Mouse (Mus musculus): ENCODE data around the gene Kiss1r. TPM values are rescaled to one million over a fixed set of nuclear protein-coding genes. Genes with fewer than 3 reads are reported as not detected.
"Not testable (repeated sequence)": the region's sequence is repeated elsewhere in the genome, so short reads cannot be mapped to it uniquely, and the experiment has no call there.

Kiss1r gene
- total RNA-seq, 2 experiments from 2014 or later = not detected

DNA sequence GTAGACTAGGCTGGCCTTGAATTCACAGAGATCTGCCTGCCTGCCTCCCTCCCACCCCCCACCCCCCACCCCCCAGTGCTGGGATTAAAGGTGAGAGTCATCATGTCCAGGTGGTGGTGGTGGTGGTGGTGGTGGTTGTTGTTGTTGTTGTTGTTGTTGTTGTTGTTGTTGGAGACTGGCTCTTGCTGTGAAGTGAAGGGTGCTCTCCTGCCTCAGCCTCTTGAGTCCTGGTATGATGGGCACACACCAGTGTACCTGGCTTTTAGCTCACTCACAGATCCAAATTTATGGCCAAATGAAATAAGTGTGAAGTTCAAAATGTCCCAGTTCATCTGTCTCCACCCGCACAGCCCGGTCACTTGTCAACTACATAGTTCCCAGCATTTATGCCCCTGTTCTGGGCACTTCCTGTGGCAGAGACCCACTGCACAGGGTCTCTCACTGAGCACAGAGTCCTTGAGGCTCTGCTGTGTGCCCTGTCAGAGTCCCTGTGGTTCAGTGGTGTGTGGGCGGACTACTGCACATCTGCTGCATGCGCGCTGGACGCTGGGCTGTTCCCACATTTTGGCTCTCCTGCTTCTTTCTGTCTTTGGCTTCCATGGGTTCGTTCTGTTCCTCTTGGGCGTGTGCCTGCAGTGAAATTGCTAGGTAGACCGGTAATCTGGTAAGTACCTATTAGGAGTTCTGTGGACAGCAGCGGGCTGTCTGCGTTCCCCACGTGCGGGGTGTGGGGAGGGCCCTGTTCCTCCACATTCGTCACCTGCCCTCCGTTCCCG is 18.2 kb downstream of the Kiss1r start:
- no peak for ATAC-seq (replicated peaks; ENCODE audit: low FRiP score, poor library complexity, severe bottlenecking)

- ATAC-seq (replicated peaks; ENCODE audit: low FRiP score, poor library complexity, severe bottlenecking) = peak; percentile 22
Observed at GRCm38 (mm10) chr10:79936284-79936910, 19.6 kb downstream of the Kiss1r start.

GRCm38 (mm10) chr10:79936911-79937441 is 20.2 kb downstream of the Kiss1r start:
- ATAC-seq (replicated peaks; ENCODE audit: low FRiP score, poor library complexity, severe bottlenecking) = peak; percentile 82

DNA sequence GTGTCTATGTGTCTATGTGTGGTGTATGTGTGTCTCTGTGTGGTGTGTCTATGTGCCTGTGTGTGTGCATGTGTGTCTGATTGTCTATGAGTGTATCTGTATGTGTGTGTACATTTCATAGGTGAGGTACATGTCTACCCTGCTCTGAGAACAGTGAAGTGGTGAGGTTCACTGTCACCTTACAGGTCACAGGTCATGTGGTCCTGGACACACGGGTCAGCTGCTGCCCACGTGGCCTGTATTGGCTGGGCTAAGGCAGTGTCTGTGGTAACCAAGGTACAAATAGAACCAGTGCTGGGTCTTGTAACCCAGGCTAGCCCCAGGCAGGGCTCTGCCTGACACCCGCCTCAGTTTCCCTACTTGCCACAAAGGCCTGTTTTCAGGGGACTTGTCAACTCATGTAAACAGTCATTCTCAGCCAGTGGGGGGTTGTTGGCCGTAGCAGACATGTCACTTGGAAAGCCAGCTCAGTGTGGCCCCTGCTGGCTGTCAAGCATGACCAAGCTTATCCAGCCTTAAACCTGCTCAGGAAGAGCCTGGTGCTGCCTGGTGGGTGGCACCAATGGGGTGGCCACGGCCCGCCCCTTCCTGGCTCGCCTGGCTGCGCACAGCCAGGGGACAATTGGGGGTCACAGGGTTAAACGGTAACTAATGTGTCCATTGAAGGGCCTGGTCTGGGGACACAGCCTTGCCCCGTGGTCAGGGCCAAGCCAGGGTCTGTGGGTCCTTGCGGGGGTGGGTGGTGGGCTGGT is 21.2 kb downstream of the Kiss1r start:
- peak; percentile 33 for ATAC-seq (replicated peaks; ENCODE audit: low FRiP score, poor library complexity, severe bottlenecking)

GRCm38 (mm10) chr10:79940749-79941148 is 24.0 kb downstream of the Kiss1r start:
- no peak for ATAC-seq (replicated peaks; ENCODE audit: low FRiP score, poor library complexity, severe bottlenecking)

DNA sequence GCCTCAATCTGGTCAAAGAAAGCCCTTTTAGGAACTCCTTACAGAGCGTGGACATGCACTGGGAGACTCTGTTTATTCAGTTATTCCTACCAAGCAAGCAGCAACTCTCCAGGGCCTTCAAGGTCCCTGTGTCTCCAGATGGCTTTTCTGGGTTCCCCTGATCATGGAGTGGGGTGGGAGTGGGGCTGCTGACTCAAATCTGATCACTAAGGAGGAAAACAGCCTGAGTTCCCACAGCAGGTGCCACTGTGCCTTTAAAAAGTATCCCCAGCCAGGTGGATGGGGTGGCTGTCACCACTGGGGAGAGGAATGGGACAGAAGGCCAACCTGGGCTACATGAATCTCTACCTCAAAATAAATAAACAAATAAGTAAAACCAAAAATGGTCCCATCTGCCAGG is 26.2 kb downstream of the Kiss1r start:
- no peak for ATAC-seq (replicated peaks; ENCODE audit: low FRiP score, poor library complexity, severe bottlenecking)

DNA sequence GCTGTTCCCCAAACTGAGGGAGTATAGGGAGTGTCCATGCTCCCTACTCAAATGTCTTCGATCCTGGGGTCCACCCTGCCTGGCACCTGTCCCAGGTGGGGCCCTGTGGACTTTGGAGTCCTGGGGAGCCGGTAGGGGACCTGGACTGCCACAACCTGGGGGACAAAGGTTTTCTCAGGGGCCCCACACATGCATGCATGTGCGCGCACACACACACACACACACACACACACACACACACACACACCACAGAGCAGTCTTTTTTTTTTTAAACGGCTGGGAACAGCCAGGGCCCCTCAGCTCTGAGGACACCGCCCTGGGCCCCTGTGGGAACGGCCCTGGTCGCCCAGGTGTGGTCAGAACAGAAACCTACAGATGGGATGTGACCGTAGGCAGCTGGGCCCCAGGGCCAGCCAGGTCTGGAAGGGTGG is 26.7 kb downstream of the Kiss1r start:
- ATAC-seq (replicated peaks; ENCODE audit: low FRiP score, poor library complexity, severe bottlenecking) = no peak

- no peak for ATAC-seq (replicated peaks; ENCODE audit: low FRiP score, poor library complexity, severe bottlenecking)
Observed at GRCm38 (mm10) chr10:79945507-79946234, 28.9 kb downstream of the Kiss1r start.

GRCm38 (mm10) chr10:79946752-79947322 is 30.1 kb downstream of the Kiss1r start:
- no peak for ATAC-seq (replicated peaks; ENCODE audit: low FRiP score, poor library complexity, severe bottlenecking)

DNA sequence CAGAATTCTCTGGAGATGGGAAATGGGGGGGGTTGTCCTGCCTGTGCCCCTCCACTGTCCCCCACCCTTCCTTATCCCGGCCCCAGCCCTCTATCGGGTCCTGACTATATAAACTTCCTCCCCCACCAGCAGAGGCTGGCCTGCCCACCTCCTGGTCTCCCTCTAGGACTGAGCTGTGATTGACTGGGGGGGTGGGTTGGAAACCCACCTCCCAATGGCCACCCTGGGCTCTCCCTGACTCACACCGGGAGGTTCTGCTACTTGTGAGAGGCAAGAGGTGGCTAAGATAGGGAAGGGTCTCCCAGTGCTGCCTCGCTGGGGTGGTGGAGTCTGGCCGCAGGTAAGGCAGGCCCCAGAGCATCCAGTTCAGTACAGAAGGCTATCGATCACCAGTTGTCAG is 30.7 kb downstream of the Kiss1r start:
- ATAC-seq (replicated peaks; ENCODE audit: low FRiP score, poor library complexity, severe bottlenecking) = no peak

DNA sequence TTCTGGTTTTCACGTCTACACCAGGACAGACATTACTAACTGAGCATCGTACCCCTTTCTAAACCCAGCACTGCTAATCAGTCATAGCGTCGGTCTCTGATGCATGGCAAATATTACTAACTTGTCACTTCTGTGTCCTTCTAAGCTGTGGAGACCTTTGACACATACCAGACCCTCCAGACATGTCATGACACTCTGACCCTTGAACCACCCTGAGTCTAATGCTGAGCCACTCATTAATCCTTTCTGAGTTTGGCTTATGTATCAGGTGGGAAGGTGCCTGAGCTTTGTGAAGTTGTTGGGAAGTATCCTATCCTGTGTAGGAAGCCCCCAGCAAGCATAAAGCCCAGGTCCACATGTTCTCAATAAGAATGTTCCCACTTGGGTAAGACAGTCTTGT is 33.1 kb downstream of the Kiss1r start:
- ATAC-seq (replicated peaks; ENCODE audit: low FRiP score, poor library complexity, severe bottlenecking) = no peak

GRCm38 (mm10) chr10:79950661-79951060 is 33.9 kb downstream of the Kiss1r start:
- no peak for ATAC-seq (replicated peaks; ENCODE audit: low FRiP score, poor library complexity, severe bottlenecking)

DNA sequence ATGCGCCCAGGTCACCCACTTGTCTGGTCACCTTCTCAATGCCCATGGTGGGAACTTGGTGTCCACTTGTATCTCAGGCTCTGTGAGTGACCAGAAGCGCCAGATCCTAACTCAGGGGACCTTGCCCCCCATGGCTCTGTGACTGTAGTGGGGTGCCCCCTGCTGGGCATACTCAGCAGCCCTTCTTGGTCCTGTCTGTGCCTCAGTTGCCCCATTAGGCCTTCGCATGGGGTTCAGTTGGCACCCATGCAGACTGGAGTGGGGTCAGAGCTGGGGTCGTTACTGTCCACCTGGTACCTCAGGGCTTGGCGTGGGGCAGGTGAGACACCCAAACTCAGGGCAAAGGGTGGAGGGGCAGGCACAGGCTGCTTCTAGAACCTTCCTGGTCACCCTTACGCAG is 37.2 kb downstream of the Kiss1r start:
- 0 out of 2 replicates have a peak, but pooled peaks have one; percentile 28 for ATAC-seq (replicated peaks; ENCODE audit: low FRiP score, poor library complexity, severe bottlenecking)

DNA sequence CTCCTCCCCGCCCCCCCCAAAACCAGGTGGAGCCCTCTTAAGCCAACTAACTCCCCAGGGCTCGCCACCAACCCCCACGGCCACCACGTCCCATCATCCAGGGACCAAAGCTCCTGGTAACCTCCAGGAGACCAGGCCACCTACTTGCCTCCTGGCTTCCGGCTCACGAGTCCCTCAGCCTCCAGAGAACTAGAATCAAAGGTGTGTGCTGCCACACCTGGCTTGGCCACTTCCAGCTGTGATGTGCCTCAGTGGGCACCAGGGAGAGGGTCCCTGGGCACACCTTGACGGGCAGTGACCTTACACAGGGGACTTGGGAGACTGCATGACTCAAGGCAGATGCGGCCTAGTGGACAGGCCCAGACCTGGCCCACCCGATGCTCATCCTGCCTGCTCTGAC is 38.9 kb downstream of the Kiss1r start:
- no peak for ATAC-seq (replicated peaks; ENCODE audit: low FRiP score, poor library complexity, severe bottlenecking)

DNA sequence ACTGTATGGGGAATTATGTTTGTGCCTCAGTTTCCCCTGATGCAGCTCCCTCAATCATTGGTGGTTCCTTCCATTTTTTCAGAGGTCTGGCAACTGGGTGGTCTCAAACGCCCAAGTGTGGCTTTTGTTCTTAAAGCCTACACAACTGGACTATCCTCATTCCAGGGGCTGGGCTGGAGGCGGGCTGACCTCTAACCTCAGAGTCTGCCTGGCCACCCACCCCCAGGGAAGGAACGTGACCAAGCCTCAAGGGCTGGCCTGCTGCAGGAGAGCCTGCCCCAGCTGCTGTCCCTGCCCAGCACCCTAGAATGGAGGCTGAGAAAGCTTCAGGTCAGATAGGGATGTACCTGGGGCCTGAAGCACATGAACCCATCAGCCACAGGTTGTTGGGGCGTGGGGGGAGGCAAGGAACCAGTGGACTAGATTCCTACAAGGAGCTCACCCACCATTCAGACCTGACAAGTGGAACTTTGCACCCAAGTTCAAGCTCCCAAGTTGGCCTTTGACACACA is 39.9 kb downstream of the Kiss1r start:
- no peak for ATAC-seq (replicated peaks; ENCODE audit: low FRiP score, poor library complexity, severe bottlenecking)

- peak; percentile 39 for ATAC-seq (replicated peaks; ENCODE audit: low FRiP score, poor library complexity, severe bottlenecking)
Observed at GRCm38 (mm10) chr10:79958140-79958816, 41.5 kb downstream of the Kiss1r start.

GRCm38 (mm10) chr10:79959412-79959811 is 42.6 kb downstream of the Kiss1r start:
- ATAC-seq (replicated peaks; ENCODE audit: low FRiP score, poor library complexity, severe bottlenecking) = not testable (repeated sequence)

- ATAC-seq (replicated peaks; ENCODE audit: low FRiP score, poor library complexity, severe bottlenecking) = peak; percentile 90
Observed at GRCm38 (mm10) chr10:79959847-79960601, 43.3 kb downstream of the Kiss1r start, which contains the start of gene Wdr18. TSS of gene Wdr18 (plus strand) at chr10:79960152.
